Mouse (Mus musculus) effector memory CD4-positive, alpha-beta T cell, adult 5 months (primary cell): ENCODE data around the gene Olfr1008. TPM values are rescaled to one million over a fixed set of nuclear protein-coding genes. Genes with fewer than 3 reads are reported as not detected.

Source experiments
- polyA plus RNA-seq: library from polyadenylated mRNA; unstranded; fragments of 100-300 nt; shearing (Covaris generic); gene quantifications from one replicate; pipeline ENCODE4 v1.2.1, GENCODE M21; 2017

Olfr1008 gene
- not detected for polyA plus RNA-seq

DNA sequence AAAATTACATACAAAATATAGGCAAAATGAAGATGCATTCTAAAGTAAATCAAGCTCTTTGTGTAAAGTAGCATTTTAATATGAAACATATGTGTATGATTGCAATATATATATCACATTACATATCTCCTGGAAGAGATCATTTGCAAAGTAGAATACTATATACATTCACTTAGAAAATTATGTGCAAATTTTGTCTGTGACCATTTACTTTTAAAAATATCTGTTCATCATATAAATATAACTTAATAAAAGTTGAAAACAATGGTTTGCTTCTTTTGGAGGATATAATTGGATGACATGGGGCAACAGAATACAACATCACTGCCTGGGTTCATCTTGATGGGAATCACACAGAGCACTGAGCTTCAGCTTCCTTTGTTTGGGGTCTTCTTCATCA, at the start of gene Olfr1008:
Gene Olfr1008, plus strand, starts transcription at position 301 of the 400 bp plus-strand sequence.

GRCm38 (mm10) chr2:85650604-85651003, 38.6 kb upstream of the Olfr1008 start, which contains the start of gene Olfr1002:
TSS of gene Olfr1002 (minus strand) at chr2:85650704.

GRCm38 (mm10) chr2:85664355-85664754, 24.9 kb upstream of the Olfr1008 start, which contains the start of gene Olfr154:
TSS of gene Olfr154 (minus strand) at chr2:85664455.

DNA sequence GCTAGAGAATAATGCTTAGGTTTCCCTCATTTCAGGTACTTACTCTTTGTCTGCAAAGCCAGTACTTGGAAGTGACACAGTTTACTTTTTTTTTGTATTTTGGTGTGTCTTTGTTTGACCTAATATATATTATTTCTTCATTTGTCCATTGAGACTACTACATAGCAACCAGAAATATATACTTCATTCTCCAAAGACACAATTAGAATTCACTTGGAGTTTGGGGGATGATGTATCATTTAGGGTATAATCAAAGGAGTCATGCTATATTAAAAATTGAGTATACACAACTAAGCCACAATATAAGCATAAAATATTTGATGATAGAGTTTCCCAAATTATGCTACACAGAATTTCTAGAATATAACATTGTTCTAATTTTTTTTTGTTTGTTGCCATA, 10.6 kb upstream of the Olfr1008 start, which contains the start of gene Olfr1006:
Gene Olfr1006, minus strand, starts transcription at position 101 of the 400 bp plus-strand sequence.

DNA sequence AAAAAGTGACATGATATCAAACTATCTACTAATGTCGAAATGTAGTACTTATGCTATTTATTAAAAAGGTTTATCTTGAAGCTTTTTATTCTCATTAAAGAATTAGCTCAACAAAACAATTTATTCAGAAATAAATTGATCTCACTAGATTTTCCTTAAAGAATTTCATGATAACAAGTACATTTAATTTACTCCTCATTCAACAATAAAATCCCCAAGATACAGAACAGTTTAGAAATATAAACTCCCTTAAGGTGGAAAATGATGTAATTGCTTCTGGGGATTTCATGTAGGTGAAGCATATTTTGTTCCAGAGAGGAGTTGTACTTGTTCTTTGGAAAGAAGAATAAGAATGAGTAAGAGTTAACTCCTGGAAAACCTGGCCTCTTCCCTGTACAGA, 25.9 kb downstream of the Olfr1008 start, which contains the start of gene Olfr1009:
Gene Olfr1009, plus strand, starts transcription at position 301 of the 400 bp plus-strand sequence.

Other genes with a start within 250 kb of the Olfr1008 start
- not detected for gene Olfr995, start 245.8 kb upstream of the Olfr1008 start, polyA plus RNA-seq
- not detected for gene 4833423E24Rik, start 170.4 kb upstream of the Olfr1008 start, polyA plus RNA-seq
- gene Olfr996, start 110.2 kb upstream of the Olfr1008 start, polyA plus RNA-seq = not detected
- gene Olfr998, start 100.5 kb upstream of the Olfr1008 start, polyA plus RNA-seq = not detected
- not detected for gene Olfr1000, start 77.5 kb upstream of the Olfr1008 start, polyA plus RNA-seq
- gene Olfr1002, start 38.7 kb upstream of the Olfr1008 start, polyA plus RNA-seq = not detected
- gene Olfr154, start 25.0 kb upstream of the Olfr1008 start, polyA plus RNA-seq = not detected
- gene Olfr1006, start 10.7 kb upstream of the Olfr1008 start, polyA plus RNA-seq = not detected
- not detected for gene Olfr1009, start 26.0 kb downstream of the Olfr1008 start, polyA plus RNA-seq
- not detected for gene Olfr1012, start 73.3 kb downstream of the Olfr1008 start, polyA plus RNA-seq
- gene Olfr1013, start 77.7 kb downstream of the Olfr1008 start, polyA plus RNA-seq = not detected
- gene Olfr1014, start 83.3 kb downstream of the Olfr1008 start, polyA plus RNA-seq = not detected
- not detected for gene Olfr1015, start 92.6 kb downstream of the Olfr1008 start, polyA plus RNA-seq
- gene Olfr1016, start 113.1 kb downstream of the Olfr1008 start, polyA plus RNA-seq = not detected
- gene Olfr1018, start 129.0 kb downstream of the Olfr1008 start, polyA plus RNA-seq = not detected
- gene Olfr1019, start 156.1 kb downstream of the Olfr1008 start, polyA plus RNA-seq = not detected
- gene Olfr1020, start 157.6 kb downstream of the Olfr1008 start, polyA plus RNA-seq = 0.35 TPM
- gene Olfr1022, start 179.2 kb downstream of the Olfr1008 start, polyA plus RNA-seq = not detected
- not detected for gene Olfr1023, start 196.2 kb downstream of the Olfr1008 start, polyA plus RNA-seq
- not detected for gene Olfr1024, start 215.6 kb downstream of the Olfr1008 start, polyA plus RNA-seq
- not detected for gene Olfr1025-ps1, start 225.8 kb downstream of the Olfr1008 start, polyA plus RNA-seq
- not detected for gene Olfr1026, start 232.1 kb downstream of the Olfr1008 start, polyA plus RNA-seq